Mouse (Mus musculus) right cerebral cortex, postnatal 10 days (tissue): ENCODE measurements around the gene Nup133.

Experiments
- DNase-seq, 2 experiments: peaks; one replicate each; pipeline ENCODE4 v3.0.0; 2021; ENCODE audit warnings: low spot score in 2 of 2

Gene Nup133

GRCm38 (mm10) chr8:123887956-123888355 lies 61.1 kb downstream of the Nup133 start:
- no peak for DNase-seq

DNA sequence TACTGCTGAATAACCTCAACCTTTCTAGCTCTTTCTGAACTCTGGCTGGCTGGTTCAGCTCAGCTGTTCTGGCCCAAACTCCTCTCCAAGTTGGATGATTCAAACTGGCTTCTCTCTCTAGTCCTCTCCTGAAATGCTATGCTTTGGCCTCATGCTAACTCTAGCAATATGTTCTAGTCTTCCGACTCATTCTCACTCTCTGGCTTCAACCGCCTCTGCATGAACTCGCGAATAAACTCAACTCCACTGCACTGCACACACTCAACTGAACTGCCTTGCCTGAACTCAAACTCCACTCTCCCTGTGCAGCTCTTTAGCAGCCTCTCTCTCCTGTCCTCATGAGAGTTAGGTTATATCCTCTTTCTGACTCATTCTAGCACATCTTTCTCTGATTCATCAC lies 61.9 kb downstream of the Nup133 start:
- DNase-seq: no peak

DNA sequence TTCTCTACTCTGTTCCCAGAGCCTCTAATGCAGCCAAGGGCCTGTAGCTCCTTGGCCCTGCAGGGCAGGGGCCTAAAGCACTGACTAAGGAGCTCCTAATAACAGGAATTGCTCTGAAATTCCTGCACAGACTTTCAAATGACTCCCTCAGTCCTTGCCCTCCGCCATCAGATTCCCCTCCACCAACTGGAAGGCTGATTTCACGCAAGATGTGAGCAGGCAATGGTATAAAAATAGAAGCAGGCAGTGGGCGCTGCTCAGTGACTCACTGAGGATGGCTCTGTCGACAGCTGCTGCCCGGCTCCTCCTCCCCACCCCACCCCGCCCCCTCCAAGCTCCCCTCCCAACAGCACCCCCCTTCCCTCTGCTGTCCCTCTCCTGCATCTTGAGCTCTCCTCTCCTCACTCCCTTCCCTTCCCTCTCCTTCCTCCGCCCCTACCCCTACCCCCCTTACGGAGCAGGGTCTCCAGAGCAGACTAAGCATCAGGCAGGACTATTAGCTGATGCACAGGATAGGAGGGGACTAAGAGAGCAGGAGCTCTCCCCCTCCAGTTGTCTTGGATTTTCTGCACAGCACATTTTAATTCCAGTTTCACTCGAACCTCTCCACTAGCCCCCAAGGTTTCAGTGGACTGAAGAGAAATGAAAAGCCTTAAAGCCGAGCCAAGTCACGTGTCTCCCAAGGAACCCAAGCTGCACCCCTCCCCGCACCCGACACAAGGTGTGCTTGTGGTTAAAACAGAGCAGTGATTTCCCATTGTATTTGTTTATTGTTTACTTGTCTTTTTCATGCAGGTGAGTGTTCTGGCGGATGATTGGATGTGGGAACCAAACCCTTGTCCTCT lies 64.1 kb downstream of the Nup133 start:
- DNase-seq: peak; percentile 87 to 94

DNA sequence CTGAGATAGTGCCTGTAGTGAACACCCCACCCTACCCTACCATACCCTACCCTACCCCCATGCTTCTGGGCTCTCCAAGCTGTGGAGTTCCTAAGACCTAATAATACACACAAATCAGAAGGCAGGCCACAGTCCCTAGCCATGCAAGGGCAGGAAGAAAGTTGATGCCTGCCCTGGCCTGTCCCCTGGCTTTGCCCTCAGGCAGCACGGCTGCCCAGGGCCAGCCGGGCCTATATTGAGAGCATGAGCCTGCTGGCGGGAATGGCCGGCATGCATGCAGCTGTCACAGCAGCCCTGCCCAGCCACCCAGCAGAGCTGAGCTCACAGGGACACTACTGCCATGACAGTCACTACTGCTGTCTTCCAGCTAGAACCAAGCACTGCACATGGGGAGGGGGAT lies 66.0 kb downstream of the Nup133 start:
- no peak for DNase-seq

DNA sequence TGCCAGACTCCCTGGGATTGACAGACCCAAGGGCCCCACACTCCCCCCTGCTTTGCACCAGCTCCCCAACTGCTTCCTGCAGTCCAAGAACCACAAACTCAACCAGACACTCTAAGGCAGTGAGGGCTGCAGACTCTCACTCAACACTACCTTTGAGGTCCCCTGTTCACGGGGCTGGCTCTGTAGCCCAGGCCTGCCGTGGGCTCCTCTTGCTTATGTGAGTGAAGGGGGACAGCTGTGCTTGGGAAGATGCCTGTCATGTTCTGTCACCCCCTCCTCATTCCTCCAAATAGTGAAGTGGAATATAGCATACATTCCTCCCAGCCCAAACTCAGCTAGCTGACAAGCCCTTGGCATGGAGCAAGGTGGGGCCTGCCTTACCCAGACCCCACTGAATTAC lies 66.7 kb downstream of the Nup133 start:
- no peak for DNase-seq

DNA sequence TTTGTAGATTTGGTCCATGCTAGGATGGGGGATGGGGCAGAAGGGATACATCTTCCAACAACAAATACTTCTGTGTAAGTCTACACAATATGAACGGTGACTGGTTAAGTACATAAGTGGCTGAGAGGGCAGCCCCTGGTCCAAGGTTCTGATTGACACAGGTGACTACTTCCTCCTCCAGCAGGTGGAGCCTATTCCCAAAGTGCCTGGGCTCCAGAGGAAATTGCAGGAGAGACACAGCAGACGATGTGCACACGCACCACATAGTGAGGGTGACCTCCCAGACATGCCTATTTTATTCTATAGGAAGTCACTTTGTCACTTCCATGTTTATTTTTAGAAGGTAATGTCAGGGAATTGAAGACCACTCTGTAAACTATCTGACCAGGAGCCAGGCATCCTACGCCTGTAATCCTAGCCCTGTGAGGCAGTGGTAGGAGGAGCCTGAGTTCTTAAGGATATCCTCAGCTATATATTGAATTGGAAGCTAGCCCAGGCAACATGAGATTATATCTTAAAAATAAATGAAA lies 68.2 kb downstream of the Nup133 start:
- DNase-seq: no peak

DNA sequence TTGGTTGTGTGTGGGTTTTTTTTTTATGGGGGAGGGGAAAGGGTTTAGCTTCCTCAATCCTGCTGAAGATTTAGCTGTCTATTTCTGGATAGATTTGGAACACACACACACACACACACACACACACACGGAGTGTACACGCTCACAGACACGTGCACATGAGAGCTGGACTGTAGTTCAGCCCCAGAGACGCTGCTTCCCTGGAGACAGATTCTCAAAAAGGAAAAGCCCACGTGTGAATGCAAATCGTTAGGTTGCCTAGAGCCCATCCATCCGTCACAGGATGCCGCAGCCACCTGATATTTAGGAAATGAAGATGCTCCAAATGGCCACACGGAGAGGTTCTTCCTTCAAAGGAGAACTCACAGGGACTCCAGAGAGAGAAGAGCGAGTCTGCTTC lies 68.8 kb downstream of the Nup133 start:
- DNase-seq: peak; percentile 89 to 95

DNA sequence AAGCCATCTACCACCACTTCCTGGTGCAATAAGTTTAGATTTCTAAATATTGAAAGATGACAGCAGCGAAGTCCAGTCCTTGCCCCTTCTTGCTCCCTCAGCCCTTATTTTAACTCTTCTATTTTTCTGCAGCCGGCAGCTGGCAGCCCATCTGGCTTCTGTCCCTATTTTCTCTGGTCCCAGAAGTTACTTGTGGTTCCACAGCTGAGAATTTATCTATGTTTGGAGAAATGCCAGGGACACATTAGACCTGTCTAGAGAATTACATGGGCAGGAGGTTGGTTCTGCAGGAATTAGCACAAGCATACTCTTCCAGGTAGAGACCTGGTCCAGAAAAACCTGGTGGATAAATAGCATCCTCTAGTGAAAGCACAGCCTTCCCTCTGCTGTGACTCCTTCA lies 71.2 kb downstream of the Nup133 start:
- no peak for DNase-seq

- peak; percentile 57 to 71 for DNase-seq
These were observed 74.7 kb downstream of the Nup133 start for GRCm38 (mm10) chr8:123874324-123874723.

GRCm38 (mm10) chr8:123873364-123873763 lies 75.7 kb downstream of the Nup133 start:
- DNase-seq: no peak

DNA sequence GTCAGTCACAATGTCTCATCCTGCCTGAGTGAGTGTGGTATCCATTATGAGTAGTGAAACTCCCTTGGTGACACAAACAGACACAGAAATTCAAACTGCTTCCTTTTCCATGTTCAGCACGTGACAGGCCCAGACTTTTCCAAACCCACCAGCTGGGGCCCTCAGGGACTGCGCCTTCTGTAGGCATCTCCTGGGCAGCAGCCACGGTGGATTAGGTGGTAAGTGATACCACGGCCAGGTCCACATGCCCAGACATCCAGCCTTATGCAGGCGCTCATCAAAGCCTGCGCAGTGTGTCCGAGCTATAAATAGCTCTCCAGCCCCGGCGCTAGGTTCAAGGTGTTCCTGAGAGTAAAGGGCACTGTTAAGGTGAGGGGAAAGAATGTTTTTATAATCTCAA lies 77.0 kb downstream of the Nup133 start:
- DNase-seq: no peak

DNA sequence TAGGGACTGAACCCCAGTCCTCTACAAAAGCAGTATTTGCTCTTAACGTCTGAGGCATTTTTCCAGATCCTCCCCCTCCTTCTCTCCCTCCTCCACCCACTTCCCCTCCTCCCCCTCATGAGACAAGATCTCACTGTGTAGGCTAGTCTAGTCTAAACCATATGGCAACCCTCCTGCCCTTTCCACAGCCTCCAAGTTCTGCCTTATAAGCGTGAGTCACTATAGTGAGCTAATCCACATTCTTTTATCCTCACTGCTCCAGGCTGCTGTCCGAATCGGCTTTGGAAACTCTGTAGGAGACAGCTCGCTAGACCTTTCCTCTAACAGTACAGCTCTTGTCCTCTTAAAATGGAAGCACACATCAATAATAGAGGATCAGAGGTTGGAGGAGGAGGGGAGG lies 82.1 kb downstream of the Nup133 start:
- peak in 1 of 2 experiments; percentile 38 for DNase-seq

DNA sequence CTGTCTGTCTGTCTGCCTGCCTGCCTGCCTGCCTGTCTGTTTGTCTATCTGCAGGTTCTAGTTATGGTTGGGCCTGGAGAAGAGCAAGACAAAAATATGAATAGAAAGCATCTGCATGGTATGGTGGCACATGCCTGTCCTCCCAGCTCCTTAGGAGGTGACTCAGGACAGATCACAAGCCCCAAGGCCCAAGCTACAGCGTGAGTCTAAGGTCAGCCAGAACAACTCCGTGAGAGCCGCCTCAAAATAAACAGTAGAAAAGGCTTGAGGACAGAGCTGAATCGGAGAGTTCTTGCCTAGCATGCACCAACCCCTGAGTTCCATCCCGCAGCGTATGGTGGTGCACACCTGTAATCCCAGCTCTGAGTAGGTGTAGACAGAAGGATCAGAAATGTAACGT lies 83.3 kb downstream of the Nup133 start:
- DNase-seq: no peak

DNA sequence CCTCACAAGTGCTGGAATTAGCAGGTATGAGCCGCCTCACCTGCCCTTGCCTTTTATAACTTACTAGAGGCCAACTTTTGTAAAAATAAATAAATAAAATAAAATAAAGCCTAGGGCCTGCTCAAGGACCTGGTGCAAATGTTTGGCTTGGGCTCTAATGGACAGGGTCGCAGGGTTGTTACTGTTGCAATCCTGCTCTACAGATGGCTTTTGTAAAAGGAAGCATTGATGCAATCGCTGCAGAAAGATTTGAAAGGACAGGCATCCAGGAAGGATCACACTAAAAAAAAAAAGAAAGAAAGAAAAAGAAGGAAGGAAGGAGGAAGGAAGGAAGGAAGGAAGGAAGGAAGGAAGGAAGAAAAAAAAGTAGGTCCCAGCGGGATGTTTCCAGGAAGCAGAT lies 88.7 kb downstream of the Nup133 start:
- no peak for DNase-seq

DNA sequence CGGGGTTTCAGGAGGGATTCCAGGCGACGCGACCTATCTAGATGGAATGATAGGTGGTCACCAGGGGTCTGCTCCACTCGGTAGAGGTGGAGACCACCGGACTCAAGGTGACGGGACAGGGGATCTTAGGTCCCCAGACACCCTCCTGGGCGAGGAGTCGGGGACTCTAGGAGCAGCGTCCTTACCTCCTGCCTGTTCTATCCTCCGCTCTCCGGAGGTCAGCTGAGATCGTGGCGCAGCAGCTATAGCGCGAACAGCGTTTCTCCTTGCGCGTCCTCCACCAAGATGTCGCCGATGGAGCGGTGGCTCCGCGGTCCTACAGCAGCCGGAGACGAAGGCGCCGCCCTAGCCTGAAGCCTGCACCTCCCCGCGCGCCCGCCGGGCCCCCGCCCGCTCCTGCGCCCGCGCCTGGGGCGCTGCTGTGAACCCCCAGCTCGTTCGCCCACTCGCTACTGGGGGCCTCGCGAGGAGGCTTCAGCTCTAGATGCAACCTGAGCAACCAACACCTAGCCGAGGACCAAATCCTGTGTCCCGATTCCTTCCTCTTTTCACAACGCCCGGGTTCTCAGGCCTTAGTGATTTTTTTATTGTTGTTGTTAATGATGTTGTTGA lies 89.3 kb downstream of the Nup133 start, which contains the start of gene Ccsap:
TSS of gene Ccsap (minus strand) at position 562 of the 612 bp plus-strand sequence.
- peak; percentile 74 to 80 for DNase-seq

- peak; percentile 94 to 95 for DNase-seq
These were observed 90.0 kb downstream of the Nup133 start for GRCm38 (mm10) chr8:123858941-123859647.

DNA sequence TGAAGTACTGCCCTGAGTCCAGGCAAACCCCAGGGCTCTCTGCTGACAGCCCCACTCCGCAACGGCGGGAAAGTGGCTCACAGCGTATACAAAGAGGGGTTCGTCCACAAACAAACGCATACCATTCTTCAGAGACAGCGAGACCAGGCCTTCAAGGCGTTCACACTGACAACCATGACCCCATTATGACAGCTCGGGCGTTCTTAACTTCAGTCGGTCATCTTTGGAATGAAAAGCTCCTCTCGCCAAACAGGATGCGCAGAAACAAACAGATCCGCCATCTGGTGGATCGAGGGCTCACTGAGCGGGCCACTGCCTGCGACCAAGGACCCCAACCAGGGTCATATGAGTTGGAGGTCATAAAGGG lies 90.5 kb downstream of the Nup133 start:
- peak in 1 of 2 experiments; percentile 54 for DNase-seq

DNA sequence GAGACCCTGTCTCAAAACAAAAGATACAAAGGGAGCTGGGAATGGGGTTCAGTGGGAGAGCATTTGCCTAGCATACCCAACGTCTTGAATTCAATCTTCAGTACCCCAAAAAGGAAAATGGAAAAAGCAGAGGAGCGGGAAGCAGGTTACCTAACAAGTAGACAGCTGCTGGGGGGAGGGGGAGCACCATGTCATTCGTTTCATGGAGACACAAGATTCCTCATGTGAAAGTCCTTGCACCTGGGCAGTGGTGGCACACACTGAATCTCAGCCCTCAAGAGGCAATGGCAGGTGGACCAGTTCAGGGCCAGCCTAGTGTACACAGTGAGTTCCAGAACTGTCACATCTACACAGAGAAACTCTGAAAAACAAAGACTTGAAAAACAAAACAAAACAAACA lies 91.7 kb downstream of the Nup133 start:
- DNase-seq: peak in 1 of 2 experiments; percentile 65

DNA sequence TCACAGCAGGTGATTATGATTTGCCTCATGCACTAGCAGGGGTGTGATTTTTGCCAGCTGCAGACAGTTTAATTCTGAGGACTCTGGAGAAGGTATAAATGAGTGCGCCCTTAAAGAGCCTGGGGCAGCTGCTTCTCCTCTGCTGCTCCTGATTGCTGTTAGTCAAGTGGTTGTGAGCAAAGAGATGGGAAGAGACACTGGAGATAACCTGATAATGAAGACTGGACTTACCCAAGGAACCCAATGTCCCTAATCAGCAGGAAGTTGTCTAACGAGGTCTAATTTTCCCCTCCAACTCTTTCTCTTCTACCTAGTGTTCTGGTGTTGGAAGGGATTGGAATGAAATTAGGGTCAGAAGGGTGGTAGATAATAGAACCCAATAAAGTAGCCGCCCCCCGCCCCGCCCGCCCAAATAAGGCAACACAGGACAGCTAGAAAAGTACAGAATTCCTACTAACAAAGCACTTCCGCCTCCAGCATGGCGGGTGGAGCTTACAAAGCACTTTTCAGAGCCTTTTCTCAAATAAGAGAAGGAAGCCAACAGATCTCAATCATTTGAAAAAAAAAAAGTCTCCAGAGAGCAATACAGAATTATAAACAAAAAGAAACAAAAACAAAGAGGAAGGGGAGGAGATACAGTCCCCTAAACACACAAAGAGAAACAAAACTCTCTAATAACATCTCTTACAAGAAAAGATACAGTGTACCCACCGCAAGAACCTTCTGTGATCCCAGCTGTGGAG lies 94.2 kb downstream of the Nup133 start:
- no peak for DNase-seq

GRCm38 (mm10) chr8:123854252-123854651 lies 94.8 kb downstream of the Nup133 start:
- DNase-seq: no peak

DNA sequence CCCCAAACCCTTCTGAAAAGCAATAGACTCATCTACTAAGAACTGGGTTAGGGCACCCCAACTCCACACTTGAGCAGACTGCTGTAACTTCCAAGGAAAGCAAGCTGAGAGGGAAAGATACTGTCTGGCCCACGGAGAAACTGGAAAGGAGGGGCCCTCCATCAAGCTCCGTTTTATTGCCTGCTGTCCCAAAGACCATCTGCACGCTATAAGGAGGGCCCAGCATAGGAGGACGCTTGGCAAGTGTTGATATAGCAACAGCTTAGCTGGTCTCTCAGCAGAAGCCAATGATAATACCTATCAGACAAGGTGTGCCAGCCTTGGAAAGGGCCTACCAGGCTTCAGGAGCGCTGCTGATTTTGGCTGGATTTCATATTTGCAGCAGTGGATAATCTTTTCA lies 97.5 kb downstream of the Nup133 start:
- DNase-seq: no peak

DNA sequence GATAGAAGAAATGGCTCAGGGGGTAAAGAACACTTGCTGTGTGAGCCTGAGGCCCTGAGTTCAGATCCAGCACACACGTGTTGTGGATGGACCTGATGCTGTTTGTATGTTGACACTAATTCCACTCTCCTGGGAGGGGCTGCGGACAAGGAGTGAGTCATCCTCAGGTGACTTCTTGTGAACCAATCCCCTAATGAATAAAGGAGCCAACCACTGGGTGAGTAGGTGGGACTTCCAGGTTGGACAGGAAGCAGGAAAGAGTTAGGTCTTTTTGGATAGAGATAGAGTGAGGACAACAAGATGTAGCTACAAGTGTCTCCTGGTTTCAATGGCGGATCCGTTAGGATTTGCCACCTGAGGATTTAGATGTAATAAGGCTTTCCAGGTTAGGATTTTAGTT lies 99.7 kb downstream of the Nup133 start:
- no peak for DNase-seq
